Mouse (Mus musculus): ENCODE measurements around the gene Chtf18. TPM values are rescaled to one million over a fixed set of nuclear protein-coding genes. Genes with fewer than 3 reads are reported as not detected.

Gene Chtf18
- polyA plus RNA-seq, 1 experiment from 2014 or later = 22.9 TPM

GRCm38 (mm10) chr17:25717691-25718090, 9.5 kb downstream of the Chtf18 start:
- Histone ChIP-seq H3K9ac (ENCODE audit: low read length) (peak overlapping the region; percentile 67), H3K36me3 (ENCODE audit: control insufficient read depth, insufficient read depth, low read length) (0 out of 2 replicates have a peak, but pooled peaks cover 7% of the 10 kb centered on the region), H3K4me2 (ENCODE audit: low read depth, low read length) (peak overlapping the region; percentile 78), H3K27ac (ENCODE audit: low read length) (no peak overlapping the region), H3K9me3 (replicated peaks; ENCODE audit: control insufficient read depth, low read length) (no peaks in the 10 kb centered on the region), H3K27me3 (ENCODE audit: control insufficient read depth, insufficient read depth, low read length) (peaks cover 10% of the 10 kb centered on the region), H3K4me3 (replicated peaks; ENCODE audit: low read length) (peak overlapping the region; percentile 38), H3K4me1 (ENCODE audit: control insufficient read depth, insufficient read depth, low read length) (peaks cover 7% of the 10 kb centered on the region; the same call in 1 of the 2 replicates)
- no peak for ATAC-seq (ENCODE audit: insufficient read depth, low FRiP score)
- WGBS = 14% methylated on average over 6 of the region's 6 CpGs

- 0 out of 2 replicates have a peak, but pooled peaks cover 3% of the 10 kb centered on the region for H3K36me3 ChIP-seq (ENCODE audit: control insufficient read depth, insufficient read depth, low read length)
- 2% methylated on average over 45 of the region's 45 CpGs for WGBS
- no peak within 1 kb of the TSS for H3K27ac ChIP-seq (ENCODE audit: low read length)
- H3K4me3 ChIP-seq (replicated peaks; ENCODE audit: low read length) = peak within 1 kb of the TSS; percentile 38
- H3K4me1 ChIP-seq (ENCODE audit: control insufficient read depth, insufficient read depth, low read length) = peaks cover 7% of the 10 kb centered on the region; the same call in 1 of the 2 replicates
- H3K27me3 ChIP-seq (ENCODE audit: control insufficient read depth, insufficient read depth, low read length) = peaks cover 10% of the 10 kb centered on the region
- peak within 1 kb of the TSS; percentile 78 for H3K4me2 ChIP-seq (ENCODE audit: low read depth, low read length)
- peak within 1 kb of the TSS; percentile 67 for H3K9ac ChIP-seq (ENCODE audit: low read length)
- ATAC-seq (ENCODE audit: insufficient read depth, low FRiP score) = peak; percentile 30; the same call in 1 of the 2 replicates
- H3K9me3 ChIP-seq (replicated peaks; ENCODE audit: control insufficient read depth, low read length) = no peaks in the 10 kb centered on the region
These were observed 10.2 kb downstream of the Chtf18 start, which contains the start of gene Gng13 for GRCm38 (mm10) chr17:25716711-25717637. Gng13 (plus strand) TSS chr17:25717171.

- Histone ChIP-seq H3K27ac (ENCODE audit: low read length) (no peak overlapping the region), H3K9me3 (replicated peaks; ENCODE audit: control insufficient read depth, low read length) (no peaks in the 10 kb centered on the region), H3K27me3 (ENCODE audit: control insufficient read depth, insufficient read depth, low read length) (peaks cover 10% of the 10 kb centered on the region), H3K36me3 (ENCODE audit: control insufficient read depth, insufficient read depth, low read length) (0 out of 2 replicates have a peak, but pooled peaks cover 3% of the 10 kb centered on the region), H3K4me1 (ENCODE audit: control insufficient read depth, insufficient read depth, low read length) (peaks cover 7% of the 10 kb centered on the region; the same call in 1 of the 2 replicates), H3K4me3 (replicated peaks; ENCODE audit: low read length) (no peak overlapping the region), H3K4me2 (ENCODE audit: low read depth, low read length) (no peak overlapping the region), H3K9ac (ENCODE audit: low read length) (no peak overlapping the region)
- WGBS = 8% methylated on average over 6 of the region's 6 CpGs
- ATAC-seq (ENCODE audit: insufficient read depth, low FRiP score) = no peak
These were observed 11.1 kb downstream of the Chtf18 start for GRCm38 (mm10) chr17:25716130-25716529.

GRCm38 (mm10) chr17:25715627-25716026, 11.6 kb downstream of the Chtf18 start:
- Histone ChIP-seq H3K4me3 (replicated peaks; ENCODE audit: low read length) (no peak overlapping the region), H3K9ac (ENCODE audit: low read length) (no peak overlapping the region), H3K4me1 (ENCODE audit: control insufficient read depth, insufficient read depth, low read length) (peaks cover 7% of the 10 kb centered on the region; the same call in 1 of the 2 replicates), H3K4me2 (ENCODE audit: low read depth, low read length) (no peak overlapping the region), H3K36me3 (ENCODE audit: control insufficient read depth, insufficient read depth, low read length) (0 out of 2 replicates have a peak, but pooled peaks cover 3% of the 10 kb centered on the region), H3K27me3 (ENCODE audit: control insufficient read depth, insufficient read depth, low read length) (peaks cover 10% of the 10 kb centered on the region), H3K27ac (ENCODE audit: low read length) (no peak overlapping the region), H3K9me3 (replicated peaks; ENCODE audit: control insufficient read depth, low read length) (no peaks in the 10 kb centered on the region)
- 51% methylated on average over 3 of the region's 3 CpGs for WGBS
- ATAC-seq (ENCODE audit: insufficient read depth, low FRiP score) = no peak

- Histone ChIP-seq H3K4me2 (ENCODE audit: low read depth, low read length) (no peak overlapping the region), H3K4me1 (ENCODE audit: control insufficient read depth, insufficient read depth, low read length) (no peaks in the 10 kb centered on the region), H3K9ac (ENCODE audit: low read length) (no peak overlapping the region), H3K27me3 (ENCODE audit: control insufficient read depth, insufficient read depth, low read length) (no peaks in the 10 kb centered on the region), H3K9me3 (replicated peaks; ENCODE audit: control insufficient read depth, low read length) (no peaks in the 10 kb centered on the region), H3K36me3 (ENCODE audit: control insufficient read depth, insufficient read depth, low read length) (no peaks in the 10 kb centered on the region), H3K4me3 (replicated peaks; ENCODE audit: low read length) (no peak overlapping the region), H3K27ac (ENCODE audit: low read length) (no peak overlapping the region)
- 81% methylated on average over 4 of the region's 4 CpGs for WGBS
- no peak for ATAC-seq (ENCODE audit: insufficient read depth, low FRiP score)
These were observed 16.1 kb downstream of the Chtf18 start for GRCm38 (mm10) chr17:25711136-25711535.

- Histone ChIP-seq H3K4me3 (replicated peaks; ENCODE audit: low read length) (no peak overlapping the region), H3K36me3 (ENCODE audit: control insufficient read depth, insufficient read depth, low read length) (no peaks in the 10 kb centered on the region), H3K9ac (ENCODE audit: low read length) (no peak overlapping the region), H3K9me3 (replicated peaks; ENCODE audit: control insufficient read depth, low read length) (no peaks in the 10 kb centered on the region), H3K27me3 (ENCODE audit: control insufficient read depth, insufficient read depth, low read length) (no peaks in the 10 kb centered on the region), H3K27ac (ENCODE audit: low read length) (no peak overlapping the region), H3K4me2 (ENCODE audit: low read depth, low read length) (no peak overlapping the region), H3K4me1 (ENCODE audit: control insufficient read depth, insufficient read depth, low read length) (no peaks in the 10 kb centered on the region)
- ATAC-seq (ENCODE audit: insufficient read depth, low FRiP score) = no peak
- WGBS = 94% methylated on average over 2 of the region's 2 CpGs
These were observed 17.2 kb downstream of the Chtf18 start for GRCm38 (mm10) chr17:25709994-25710393.

- Histone ChIP-seq H3K36me3 (ENCODE audit: control insufficient read depth, insufficient read depth, low read length) (no peaks in the 10 kb centered on the region), H3K4me1 (ENCODE audit: control insufficient read depth, insufficient read depth, low read length) (no peaks in the 10 kb centered on the region), H3K27me3 (ENCODE audit: control insufficient read depth, insufficient read depth, low read length) (no peaks in the 10 kb centered on the region), H3K4me2 (ENCODE audit: low read depth, low read length) (no peak overlapping the region), H3K27ac (ENCODE audit: low read length) (no peak overlapping the region), H3K9me3 (replicated peaks; ENCODE audit: control insufficient read depth, low read length) (no peaks in the 10 kb centered on the region), H3K4me3 (replicated peaks; ENCODE audit: low read length) (no peak overlapping the region), H3K9ac (ENCODE audit: low read length) (no peak overlapping the region)
- ATAC-seq (ENCODE audit: insufficient read depth, low FRiP score) = no peak
- 58% methylated on average over 9 of the region's 9 CpGs for WGBS
These were observed 26.2 kb downstream of the Chtf18 start for GRCm38 (mm10) chr17:25700863-25701496.

GRCm38 (mm10) chr17:25698446-25698845, 28.8 kb downstream of the Chtf18 start:
- Histone ChIP-seq H3K9me3 (replicated peaks; ENCODE audit: control insufficient read depth, low read length) (no peaks in the 10 kb centered on the region), H3K9ac (ENCODE audit: low read length) (no peak overlapping the region), H3K27ac (ENCODE audit: low read length) (no peak overlapping the region), H3K4me2 (ENCODE audit: low read depth, low read length) (no peak overlapping the region), H3K27me3 (ENCODE audit: control insufficient read depth, insufficient read depth, low read length) (no peaks in the 10 kb centered on the region), H3K4me3 (replicated peaks; ENCODE audit: low read length) (no peak overlapping the region), H3K4me1 (ENCODE audit: control insufficient read depth, insufficient read depth, low read length) (no peaks in the 10 kb centered on the region), H3K36me3 (ENCODE audit: control insufficient read depth, insufficient read depth, low read length) (no peaks in the 10 kb centered on the region)
- WGBS = 12% methylated on average over 7 of the region's 7 CpGs
- ATAC-seq (ENCODE audit: insufficient read depth, low FRiP score) = no peak; the same call in 1 of the 2 replicates

- H3K4me1 ChIP-seq (ENCODE audit: control insufficient read depth, insufficient read depth, low read length) = no peaks in the 10 kb centered on the region
- no peaks in the 10 kb centered on the region for H3K36me3 ChIP-seq (ENCODE audit: control insufficient read depth, insufficient read depth, low read length)
- H3K4me3 ChIP-seq (replicated peaks; ENCODE audit: low read length) = no peak overlapping the region
- no peaks in the 10 kb centered on the region for H3K9me3 ChIP-seq (replicated peaks; ENCODE audit: control insufficient read depth, low read length)
- no peaks in the 10 kb centered on the region for H3K27me3 ChIP-seq (ENCODE audit: control insufficient read depth, insufficient read depth, low read length)
- ATAC-seq (ENCODE audit: insufficient read depth, low FRiP score) = no peak
- 21% methylated on average over 1 of the region's 1 CpGs for WGBS
- H3K9ac ChIP-seq (ENCODE audit: low read length) = no peak overlapping the region
- no peak overlapping the region for H3K27ac ChIP-seq (ENCODE audit: low read length)
- H3K4me2 ChIP-seq (ENCODE audit: low read depth, low read length) = no peak overlapping the region
These were observed 31.0 kb downstream of the Chtf18 start for GRCm38 (mm10) chr17:25696263-25696662.

Measured in stomach, embryonic 16.5 days (tissue).